Mouse (Mus musculus): ENCODE results near the gene Mesp1.

DNA sequence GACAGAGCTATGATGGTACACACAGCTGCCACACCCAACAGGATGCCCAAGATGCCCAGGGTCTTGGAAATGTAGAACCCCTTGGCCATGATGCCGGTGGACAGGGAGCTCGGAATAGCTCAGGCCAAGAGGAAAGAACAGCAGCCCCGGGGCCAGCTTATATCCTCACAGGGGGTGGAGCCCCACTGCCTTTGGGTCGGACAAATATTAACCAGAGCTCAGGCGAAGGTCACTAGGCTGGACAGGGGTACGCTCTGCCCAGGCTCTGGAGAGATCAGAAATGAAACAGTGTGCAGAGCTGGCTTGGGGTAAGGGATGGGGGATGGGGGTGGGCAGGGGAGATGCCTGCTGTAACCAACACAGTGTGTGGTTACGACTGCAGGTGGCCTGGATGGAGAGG is 48.6 kb upstream of the Mesp1 start:
- TF ChIP-seq TAL1 (IDR thresholded peaks at IDR 0.05; ENCODE audit: low read length) = no peak
- no peak for TF ChIP-seq GATA1 (IDR thresholded peaks at IDR 0.05; ENCODE audit: low read length)

Data from erythroblast, embryonic 14.5 days (primary cell).